Mouse (Mus musculus) ovary, postnatal 14 days (tissue): Measurements from ENCODE around the gene Mllt6.
"Not testable (repeated sequence)": the region's sequence is repeated elsewhere in the genome, so short reads cannot be mapped to it uniquely, and the experiment has no call there.

Experiments used
- DNase-seq: peaks from one replicate; pipeline ENCODE4 v3.0.0; 2022; ENCODE audit warnings: low spot score

Mllt6 gene

GRCm38 (mm10) chr11:97717369-97718280 is 54.4 kb downstream of the Mllt6 start:
- no peak for DNase-seq

GRCm38 (mm10) chr11:97718281-97718860 is 55.2 kb downstream of the Mllt6 start:
- no peak for DNase-seq

- no peak for DNase-seq
Observed at GRCm38 (mm10) chr11:97719041-97719440, 55.8 kb downstream of the Mllt6 start.

GRCm38 (mm10) chr11:97721338-97721737 is 58.1 kb downstream of the Mllt6 start:
- DNase-seq, result no peak

- DNase-seq, result no peak
Observed at GRCm38 (mm10) chr11:97723709-97724108, 60.5 kb downstream of the Mllt6 start.

- DNase-seq, result no peak
Observed at GRCm38 (mm10) chr11:97728311-97728710, 65.1 kb downstream of the Mllt6 start.

GRCm38 (mm10) chr11:97728730-97729129 is 65.5 kb downstream of the Mllt6 start:
- DNase-seq, result no peak

- DNase-seq, result no peak
Observed at GRCm38 (mm10) chr11:97733689-97734088, 70.5 kb downstream of the Mllt6 start.

GRCm38 (mm10) chr11:97734810-97735209 is 71.6 kb downstream of the Mllt6 start:
- DNase-seq, result not testable (repeated sequence)
